Mouse (Mus musculus): ENCODE results near the gene Rps13. TPM values are rescaled to one million over a fixed set of nuclear protein-coding genes. Genes with fewer than 3 reads are reported as not detected.

Rps13 gene
- total and polyA plus RNA-seq, 2 experiments from 2014 or later: 505 to 588 TPM

DNA sequence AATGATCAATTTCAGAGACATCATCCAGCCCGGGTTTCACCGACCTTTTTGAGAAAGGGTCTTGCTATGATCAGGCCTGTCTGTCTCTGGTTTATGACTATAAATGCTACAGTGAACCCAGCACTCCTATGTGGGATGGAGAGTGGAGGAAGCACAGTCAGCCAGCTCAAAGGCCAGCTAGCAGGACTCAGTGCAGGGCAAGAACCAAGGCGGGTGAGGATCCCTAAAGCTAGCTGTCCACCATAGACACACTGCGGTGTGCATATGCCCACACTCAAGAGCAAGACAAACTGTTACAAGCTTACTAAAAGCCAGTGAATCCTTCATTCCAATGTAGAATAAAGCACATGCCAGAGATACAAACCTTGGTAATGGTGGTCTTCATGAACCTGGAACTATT, 4.1 kb downstream of the Rps13 start:
- ATAC-seq (no peak), DNase-seq (no peak)
- H3K9me3 ChIP-seq (ENCODE audit: low read length): no peaks in the 10 kb centered on the region
- H3K4me3 ChIP-seq (ENCODE audit: low read depth, low read length): no peak overlapping the region
- peaks cover 28% of the 10 kb centered on the region for H3K36me3 ChIP-seq (ENCODE audit: insufficient read depth)
- no peaks in the 10 kb centered on the region for H3K27me3 ChIP-seq (ENCODE audit: insufficient read depth, low read length)
- 85% methylated on average over 4 of the region's 4 CpGs for WGBS
- no peak overlapping the region for H3K4me2 ChIP-seq (ENCODE audit: low read depth)
- H3K27ac ChIP-seq (ENCODE audit: low read depth, low read length): no peak overlapping the region
- no peak overlapping the region for H3K9ac ChIP-seq
- no peaks in the 10 kb centered on the region for H3K4me1 ChIP-seq (ENCODE audit: insufficient read depth)
- TF ChIP-seq CTCF (IDR thresholded peaks at IDR 0.05; ENCODE audit: low read depth): no peak

DNA sequence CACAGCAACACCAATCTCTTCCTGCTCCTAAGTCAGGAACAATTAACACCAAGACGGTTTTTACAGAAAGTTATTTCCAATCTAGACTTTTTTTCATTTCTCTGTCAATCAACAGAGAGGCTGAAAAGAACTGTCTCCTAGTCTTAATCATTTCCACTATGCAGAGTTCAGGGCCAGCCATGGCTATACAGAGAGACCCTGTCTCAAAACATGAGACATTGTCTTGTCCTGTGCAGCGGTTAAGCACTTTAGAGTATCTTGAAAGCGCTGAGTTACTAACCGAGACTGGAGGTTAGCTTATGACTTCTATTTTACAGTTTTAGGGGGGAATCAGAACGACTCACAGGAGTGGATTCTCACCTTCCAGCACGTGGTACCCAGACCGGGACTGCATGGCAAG, 5.2 kb downstream of the Rps13 start:
- DNase-seq: no peak
- Histone ChIP-seq H3K4me1 (ENCODE audit: insufficient read depth) (no peaks in the 10 kb centered on the region), H3K9ac (no peak overlapping the region), H3K4me3 (ENCODE audit: low read depth, low read length) (no peak overlapping the region), H3K9me3 (ENCODE audit: low read length) (no peaks in the 10 kb centered on the region), H3K27ac (ENCODE audit: low read depth, low read length) (no peak overlapping the region), H3K27me3 (ENCODE audit: insufficient read depth, low read length) (no peaks in the 10 kb centered on the region), H3K4me2 (ENCODE audit: low read depth) (no peak overlapping the region), H3K36me3 (ENCODE audit: insufficient read depth) (peaks cover 28% of the 10 kb centered on the region)
- WGBS: 72% methylated on average over 7 of the region's 7 CpGs
- no peak for TF ChIP-seq CTCF (IDR thresholded peaks at IDR 0.05; ENCODE audit: low read depth)
- no peak for ATAC-seq

- ATAC-seq: no peak
- 90% methylated on average over 5 of the region's 5 CpGs for WGBS
- no peak for TF ChIP-seq CTCF (IDR thresholded peaks at IDR 0.05; ENCODE audit: low read depth)
Measured at GRCm38 (mm10) chr7:116327901-116328300, 6.1 kb downstream of the Rps13 start.

DNA sequence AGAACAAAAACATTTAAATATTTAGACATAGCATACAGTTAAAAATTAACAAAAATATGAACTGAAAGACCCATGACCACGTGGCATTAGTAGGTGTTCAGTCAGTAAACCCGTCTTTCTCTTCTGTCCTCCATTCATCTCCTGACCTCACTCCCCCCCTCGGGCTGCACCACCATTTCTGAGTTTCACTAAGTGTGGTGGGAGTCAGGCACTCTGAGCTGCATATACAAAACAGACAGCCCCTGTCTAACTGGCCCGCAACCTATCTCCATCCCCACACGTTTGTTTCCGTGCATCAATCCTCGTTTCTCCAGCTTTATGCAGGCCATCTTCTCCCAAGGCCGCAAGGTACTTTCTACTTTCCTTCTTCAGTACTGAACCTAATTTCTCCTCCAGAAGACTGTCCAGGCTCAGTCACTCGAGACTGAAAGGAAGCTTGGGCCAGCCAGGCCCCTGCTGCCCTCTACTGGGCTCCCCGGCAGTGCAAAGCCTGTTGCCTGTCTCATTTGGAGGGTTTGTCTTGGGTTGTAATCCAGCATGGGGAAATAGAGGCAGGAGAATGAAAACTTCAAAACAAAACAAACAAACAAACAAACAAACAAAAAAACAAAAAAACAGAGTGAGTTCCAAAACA, 10.5 kb downstream of the Rps13 start:
- 31% methylated on average over 10 of the region's 10 CpGs for WGBS
- peak; percentile 82 for TF ChIP-seq CTCF (IDR thresholded peaks at IDR 0.05; ENCODE audit: low read depth)
- Histone ChIP-seq H3K9ac (no peak overlapping the region), H3K27ac (ENCODE audit: low read depth, low read length) (no peak overlapping the region), H3K36me3 (ENCODE audit: insufficient read depth) (0 out of 2 replicates have a peak, but pooled peaks cover under 1% of the 10 kb centered on the region), H3K4me2 (ENCODE audit: low read depth) (no peak overlapping the region), H3K27me3 (ENCODE audit: insufficient read depth, low read length) (no peaks in the 10 kb centered on the region), H3K4me3 (ENCODE audit: low read depth, low read length) (no peak overlapping the region), H3K9me3 (ENCODE audit: low read length) (no peaks in the 10 kb centered on the region), H3K4me1 (ENCODE audit: insufficient read depth) (no peaks in the 10 kb centered on the region)
- DNase-seq (peak; percentile 76), ATAC-seq (peak; percentile 59)

More at GRCm38 (mm10) chr7:116327901-116328300, 6.1 kb downstream of the Rps13 start:
- no peak for DNase-seq
- Histone ChIP-seq H3K4me2 (ENCODE audit: low read depth) (no peak overlapping the region), H3K9ac (no peak overlapping the region), H3K4me3 (ENCODE audit: low read depth, low read length) (no peak overlapping the region), H3K9me3 (ENCODE audit: low read length) (no peaks in the 10 kb centered on the region), H3K27ac (ENCODE audit: low read depth, low read length) (no peak overlapping the region), H3K36me3 (ENCODE audit: insufficient read depth) (peaks cover 28% of the 10 kb centered on the region), H3K27me3 (ENCODE audit: insufficient read depth, low read length) (no peaks in the 10 kb centered on the region), H3K4me1 (ENCODE audit: insufficient read depth) (no peaks in the 10 kb centered on the region)

GRCm38 (mm10) chr7:116309456-116309855, 24.5 kb downstream of the Rps13 start:
- H3K27me3 ChIP-seq (ENCODE audit: insufficient read depth, low read length): peaks cover 17% of the 10 kb centered on the region; the same call in 1 of the 2 replicates
- no peak overlapping the region for H3K4me3 ChIP-seq (ENCODE audit: low read depth, low read length)
- no peaks in the 10 kb centered on the region for H3K4me1 ChIP-seq (ENCODE audit: insufficient read depth)
- no peak for TF ChIP-seq CTCF (IDR thresholded peaks at IDR 0.05; ENCODE audit: low read depth)
- no peak overlapping the region for H3K27ac ChIP-seq (ENCODE audit: low read depth, low read length)
- H3K9me3 ChIP-seq (ENCODE audit: low read length): no peaks in the 10 kb centered on the region
- WGBS: 30% methylated on average over 9 of the region's 9 CpGs
- no peak overlapping the region for H3K9ac ChIP-seq
- H3K4me2 ChIP-seq (ENCODE audit: low read depth): no peak overlapping the region
- ATAC-seq (no peak), DNase-seq (no peak)
- H3K36me3 ChIP-seq (ENCODE audit: insufficient read depth): no peaks in the 10 kb centered on the region

- no peak overlapping the region for H3K27ac ChIP-seq (ENCODE audit: low read depth, low read length)
- no peaks in the 10 kb centered on the region for H3K9me3 ChIP-seq (ENCODE audit: low read length)
- ATAC-seq (0 out of 2 replicates have a peak, but pooled peaks have one; percentile 30), DNase-seq (peak; percentile 25)
- H3K4me3 ChIP-seq (ENCODE audit: low read depth, low read length): peak overlapping the region; percentile 60
- peaks cover 17% of the 10 kb centered on the region; the same call in 1 of the 2 replicates for H3K27me3 ChIP-seq (ENCODE audit: insufficient read depth, low read length)
- no peak for TF ChIP-seq CTCF (IDR thresholded peaks at IDR 0.05; ENCODE audit: low read depth)
- no peaks in the 10 kb centered on the region for H3K36me3 ChIP-seq (ENCODE audit: insufficient read depth)
- WGBS: 9% methylated on average over 15 of the region's 16 CpGs
- no peaks in the 10 kb centered on the region for H3K4me1 ChIP-seq (ENCODE audit: insufficient read depth)
- H3K9ac ChIP-seq: no peak overlapping the region
- H3K4me2 ChIP-seq (ENCODE audit: low read depth): peak overlapping the region; percentile 100
Measured at GRCm38 (mm10) chr7:116308632-116308991, 25.4 kb downstream of the Rps13 start.

DNA sequence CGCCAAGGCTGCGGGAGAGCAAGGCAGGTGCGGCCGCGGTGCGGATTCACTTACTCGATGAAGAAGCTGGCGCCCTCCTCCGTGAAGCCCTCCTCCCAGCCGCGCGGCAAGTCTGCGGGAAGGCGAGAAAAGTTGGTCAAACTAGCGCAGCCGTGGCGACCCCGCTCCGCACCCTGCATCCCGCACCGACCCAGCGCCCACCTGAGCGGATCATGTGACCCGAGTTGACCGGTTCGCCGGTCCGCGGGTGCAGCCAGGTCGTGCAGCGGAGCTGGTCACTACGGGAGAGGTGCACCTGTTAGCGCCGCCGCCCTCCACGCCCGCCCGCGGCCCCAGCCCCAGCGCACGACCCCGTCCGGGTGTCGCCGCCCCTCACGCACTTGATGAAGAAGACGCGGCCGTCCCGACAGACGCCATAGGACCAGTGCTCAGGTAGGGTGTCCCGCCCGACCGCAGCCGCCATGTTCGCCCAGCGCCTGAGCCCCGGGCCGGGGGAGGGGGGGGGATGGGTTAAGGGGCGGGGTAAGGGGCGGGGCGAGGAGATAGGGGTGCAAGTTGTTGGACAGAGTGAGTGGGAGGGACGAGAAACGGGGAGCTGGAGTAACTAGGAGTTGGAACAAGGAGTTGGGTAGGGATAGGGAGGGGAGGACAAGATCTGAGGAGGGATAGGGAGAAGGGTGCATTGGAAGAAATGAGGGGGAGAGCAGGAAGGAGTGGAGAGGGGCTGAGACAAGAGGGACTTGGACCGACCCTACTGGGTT, 25.9 kb downstream of the Rps13 start, which contains the start of gene Plekha7:
Gene Plekha7, minus strand, starts transcription at position 506 of the 761 bp plus-strand sequence.
- Histone ChIP-seq H3K4me1 (ENCODE audit: insufficient read depth) (no peaks in the 10 kb centered on the region), H3K27ac (ENCODE audit: low read depth, low read length) (no peak within 1 kb of the TSS), H3K4me3 (ENCODE audit: low read depth, low read length) (peak within 1 kb of the TSS; percentile 60), H3K9ac (peak within 1 kb of the TSS; percentile 35), H3K9me3 (ENCODE audit: low read length) (no peaks in the 10 kb centered on the region), H3K4me2 (ENCODE audit: low read depth) (peak within 1 kb of the TSS; percentile 100), H3K36me3 (ENCODE audit: insufficient read depth) (no peaks in the 10 kb centered on the region), H3K27me3 (ENCODE audit: insufficient read depth, low read length) (peaks cover 17% of the 10 kb centered on the region; the same call in 1 of the 2 replicates)
- TF ChIP-seq CTCF (IDR thresholded peaks at IDR 0.05; ENCODE audit: low read depth): no peak
- DNase-seq (no peak), ATAC-seq (peak; percentile 37)
- WGBS: under 1% methylated on average over 65 of the region's 65 CpGs

Data from forebrain, postnatal 0 days (tissue).